17 mouse cellular contexts compared by ENCODE assay signal in genomic region chr12:103553497-103553896, GRCm38 (mm10). TPM values are rescaled to one million over a fixed set of nuclear protein-coding genes. Genes with fewer than 3 reads are reported as not detected.
DNase-seq lines count a peak whose midpoint lies in the region; ATAC-seq and TF ChIP-seq lines count a peak whose summit lies in the region.
"Had no signal": no experiment of that assay in that cellular context is flagged by ENCODE, and none has a peak within 500 bp of the region (broad histone marks: within the 10 kb centered on the region; RNA-seq: fewer than 3 reads in every experiment).

No protein-coding gene starts in this region.

- no peak for TF ChIP-seq POLR2A in MEL (IDR thresholded peaks at IDR 0.05; ENCODE audit: control insufficient read depth in 1 of 2, insufficient read depth in 1 of 2, low read depth in 1 of 2, low read length in 2 of 2, poor library complexity in 1 of 2)

- H3K9me3 ChIP-seq in kidney, postnatal 0 days (replicated peaks; ENCODE audit: low read length) = no peaks in the 10 kb centered on the region
- H3K9me3 ChIP-seq in MEL (replicated peaks; ENCODE audit: insufficient read depth, low read length) = no peaks in the 10 kb centered on the region
- H3K9me3 ChIP-seq: hindbrain, embryonic 13.5 days; limb, embryonic 10.5 days; neural tube, embryonic 13.5 days had no signal

- H3K4me2 ChIP-seq in kidney, postnatal 0 days (ENCODE audit: low read length) = no peak overlapping the region
- H3K4me2 ChIP-seq: hindbrain, embryonic 13.5 days; midbrain, embryonic 11.5 days; neural tube, embryonic 13.5 days had no signal

- WGBS in kidney, postnatal 0 days = 81% methylated on average over 3 of the region's 3 CpGs

- no peak for TF ChIP-seq EP300 in MEL (IDR thresholded peaks at IDR 0.05; ENCODE audit: low read depth in 1 of 2, low read length in 2 of 2)

- H3K36me3 ChIP-seq in kidney, postnatal 0 days (ENCODE audit: insufficient read depth, low read length) = no peaks in the 10 kb centered on the region
- peaks cover 0 to 5% of the 10 kb centered on the region in 2 experiments; a peak in 1 of 4 replicates for H3K36me3 ChIP-seq in MEL (ENCODE audit: control insufficient read depth in 1 of 2, insufficient read depth in 2 of 2, low read length in 2 of 2)
- H3K36me3 ChIP-seq: hindbrain, embryonic 13.5 days; limb, embryonic 10.5 days; neural tube, embryonic 13.5 days had no signal

- no peak for ATAC-seq in kidney, postnatal 0 days (replicated peaks; ENCODE audit: low FRiP score, low read depth)
- ATAC-seq in megakaryocyte progenitor cell, adult 5-6 weeks (replicated peaks; ENCODE audit: poor library complexity) = peak; percentile 37; the same call in 1 of the 2 replicates
- ATAC-seq: Patski had no signal

- H3K4me3 ChIP-seq in kidney, postnatal 0 days (replicated peaks; ENCODE audit: low read depth, low read length) = no peak overlapping the region
- H3K4me3 ChIP-seq in MEL (ENCODE audit: control insufficient read depth in 1 of 2, insufficient read depth in 1 of 2, low read depth in 2 of 2, low read length in 2 of 2) = no peak overlapping the region
- H3K4me3 ChIP-seq: hindbrain, embryonic 13.5 days; left cerebral cortex, adult 2 months; limb, embryonic 10.5 days; neural tube, embryonic 13.5 days had no signal

- no peak for DNase-seq in kidney, postnatal 0 days (ENCODE audit: low spot score)
- no peak for DNase-seq in kidney, postnatal 25 days
- DNase-seq in CD4-positive helper T cell, adult 2 months (ENCODE audit: low read depth, low spot score) = peak; percentile 52
- peak; percentile 33 for DNase-seq in MEL (ENCODE audit: low read depth, low spot score)
- DNase-seq in gastrocnemius, adult 8-10 months (ENCODE audit: low spot score in 2 of 2) = no peak
- DNase-seq in kidney, adult 11 months = no peak
- DNase-seq: cerebellum, adult 9-11 months; gastrocnemius, postnatal 14 days; lung, postnatal 36 days; thymus, postnatal 36 days had no signal

- TF ChIP-seq CTCF in kidney, postnatal 0 days (IDR thresholded peaks at IDR 0.05; ENCODE audit: low read depth) = peak; percentile 19; the same call in 1 of the 2 replicates
- peak in 2 of 3 experiments; percentile 39 to 42; a peak in 4 of 6 replicates for TF ChIP-seq CTCF in MEL (IDR thresholded peaks at IDR 0.05 in 2 of 3, conservative IDR thresholded peaks at IDR 0.05 in 1 of 3; ENCODE audit: control insufficient read depth in 1 of 3, insufficient read depth in 1 of 3, low read depth in 2 of 3, low read length in 3 of 3, poor library complexity in 1 of 3, severe bottlenecking in 1 of 3)

- no peak overlapping the region for H3K27ac ChIP-seq in kidney, postnatal 0 days
- H3K27ac ChIP-seq in MEL (ENCODE audit: control insufficient read depth, low read depth, low read length) = no peak overlapping the region
- H3K27ac ChIP-seq: hindbrain, embryonic 13.5 days; left cerebral cortex, adult 2 months; limb, embryonic 10.5 days; neural tube, embryonic 13.5 days had no signal

- no peaks in the 10 kb centered on the region for H3K27me3 ChIP-seq in kidney, postnatal 0 days (ENCODE audit: insufficient read depth, low read length)
- H3K27me3 ChIP-seq in MEL (ENCODE audit: control insufficient read depth in 1 of 2, insufficient read depth in 2 of 2, low read length in 2 of 2) = no peaks in the 10 kb centered on the region
- H3K27me3 ChIP-seq: hindbrain, embryonic 13.5 days; neural tube, embryonic 13.5 days; Patski had no signal

- TF ChIP-seq RAD21 in MEL (IDR thresholded peaks at IDR 0.05; ENCODE audit: low read depth, low read length) = no peak

- H3K4me1 ChIP-seq in kidney, postnatal 0 days (replicated peaks; ENCODE audit: insufficient read depth, low read length) = no peaks in the 10 kb centered on the region
- peaks cover 0 to 6% of the 10 kb centered on the region in 2 experiments; a peak in 1 of 4 replicates for H3K4me1 ChIP-seq in MEL (ENCODE audit: control insufficient read depth in 1 of 2, insufficient read depth in 2 of 2, low read length in 2 of 2)
- H3K4me1 ChIP-seq: hindbrain, embryonic 13.5 days; limb, embryonic 10.5 days; neural tube, embryonic 13.5 days had no signal

- H3K9ac ChIP-seq in kidney, postnatal 0 days (ENCODE audit: low read depth, low read length) = no peak overlapping the region
- H3K9ac ChIP-seq in MEL (ENCODE audit: control insufficient read depth, low read depth, low read length, poor library complexity, severe bottlenecking) = no peak overlapping the region
- H3K9ac ChIP-seq: hindbrain, embryonic 13.5 days; neural tube, embryonic 13.5 days had no signal

- no peaks in the 10 kb centered on the region for H3K79me2 ChIP-seq in MEL (ENCODE audit: control insufficient read depth, insufficient read depth, low read length, poor library complexity)

TF ChIP-seq in MEL, 35 proteins besides CTCF, POLR2A, EP300 and RAD21:
- TF ChIP-seq GATA1 (IDR thresholded peaks at IDR 0.05; ENCODE audit: low read depth, low read length) = peak; percentile 19; the same call in 1 of the 2 replicates
- TF ChIP-seq ZMIZ1 (IDR thresholded peaks at IDR 0.05; ENCODE audit: low read depth, low read length) = no peak

RNA-seq across cellular contexts. Expression of gene Ppp4r4, which starts 21.4 kb away (rescaled TPM):
- polyA plus RNA-seq in kidney, postnatal 0 days (2015; fragmentation: Nextera tagmentation; extraction: Ambion mirVana) = 1.6 and 1.8 TPM in 2 replicates
- total RNA-seq in MEL (2012; rRNA removed) = 1.0 and 1.3 TPM in 2 replicates
- 1 to 10 TPM in 1 of 2 experiments, not detected in 1; 3.0 TPM for polyA plus RNA-seq in MEL (2012; ENCODE audit: insufficient read depth in 1 of 2, insufficient read length in 2 of 2, low read depth in 1 of 2, low replicate concordance in 2 of 2, missing spikeins in 1 of 2)
- 0.10 TPM in 1 of 2 replicates, not detected in the other for total RNA-seq in megakaryocyte progenitor cell, adult 5-6 weeks (2015)
- not detected in 2 replicates for total RNA-seq in megakaryocyte progenitor cell, adult 5-6 weeks (2017)
- total RNA-seq in gastrocnemius, adult 8-10 months (2022) = 1 to 10 TPM in 1 of 4 experiments, under 1 TPM in 3; 0.11 to 1.2 (median 0.17) TPM

Comparison
In these comparisons a context has a peak if more than half of its experiments do, and no peak if none do; other contexts are left out.
1. DNase-seq: peak in CD4-positive helper T cell, adult 2 months (single experiment) and MEL (single experiment); none in kidney, postnatal 0 days (single experiment), kidney, postnatal 25 days (0 of 2), gastrocnemius, adult 8-10 months (0 of 2) and kidney, adult 11 months (single experiment).